Mouse (Mus musculus) bone marrow macrophage, adult 2 months (primary cell): Measurements from ENCODE around the gene Srf.

Source experiments
- CTCF ChIP-seq: IDR thresholded peaks from 2 replicates; pipeline ENCODE4 v1.5.1; 2012; ENCODE audit warnings: low read depth, mild to moderate bottlenecking, low read length, moderate library complexity
- POLR2A ChIP-seq: IDR thresholded peaks from 2 replicates; pipeline ENCODE4 v1.6.1; 2012; ENCODE audit warnings: mild to moderate bottlenecking, low read depth, low read length, borderline replicate concordance

GRCm38 (mm10) chr17:46595336-46595735 is 39.4 kb upstream of the Srf start:
- TF ChIP-seq POLR2A (no peak), CTCF (no peak)
